Mouse (Mus musculus) pancreas, adult 10 weeks (tissue): ENCODE measurements around the gene 2010005H15Rik. TPM values are rescaled to one million over a fixed set of nuclear protein-coding genes. Genes with fewer than 3 reads are reported as not detected.

Experiments
- polyA plus RNA-seq: library from polyadenylated mRNA; stranded (reverse); fragments of 350-450 nt; fragmentation: Illumina TruSeq; extraction: RNeasy Lipid Tissue Mini Kit (QIAGEN cat#74804); gene quantifications from one replicate; pipeline ENCODE4 v1.2.3, GENCODE M21; 2015; ENCODE audit warnings: low read depth, low replicate concordance; ENCODE audit not compliant: insufficient read depth

The 2010005H15Rik gene
- not detected for polyA plus RNA-seq

GRCm38 (mm10) chr16:36221168-36221567, at the start of gene 2010005H15Rik:
Gene 2010005H15Rik, plus strand, starts transcription at chr16:36221468.

DNA sequence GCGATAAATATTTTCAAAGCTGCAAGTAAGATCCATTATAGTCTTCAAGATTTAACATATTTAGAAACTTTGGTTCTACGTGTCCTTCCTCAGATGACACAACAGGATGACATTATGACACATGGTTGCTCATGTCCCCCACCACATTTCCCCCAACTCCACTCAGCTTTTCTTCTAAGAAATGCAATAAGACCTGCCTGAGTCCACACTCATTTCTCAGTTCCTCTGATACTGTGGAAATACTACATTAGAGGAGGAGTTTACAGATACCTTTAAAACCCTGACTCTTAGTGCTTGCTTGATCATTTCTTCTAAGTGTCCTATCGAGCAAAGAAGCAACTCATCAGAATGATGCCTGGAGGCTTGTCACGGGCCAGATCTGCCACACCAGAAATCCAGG, 37.4 kb upstream of the 2010005H15Rik start, which contains the start of gene Gm5483:
TSS of gene Gm5483 (plus strand) at position 301 of the 400 bp plus-strand sequence.

GRCm38 (mm10) chr16:36209967-36210453, 11.3 kb upstream of the 2010005H15Rik start, which contains the start of gene Gm5416:
Gene Gm5416, plus strand, starts transcription at chr16:36210403.

DNA sequence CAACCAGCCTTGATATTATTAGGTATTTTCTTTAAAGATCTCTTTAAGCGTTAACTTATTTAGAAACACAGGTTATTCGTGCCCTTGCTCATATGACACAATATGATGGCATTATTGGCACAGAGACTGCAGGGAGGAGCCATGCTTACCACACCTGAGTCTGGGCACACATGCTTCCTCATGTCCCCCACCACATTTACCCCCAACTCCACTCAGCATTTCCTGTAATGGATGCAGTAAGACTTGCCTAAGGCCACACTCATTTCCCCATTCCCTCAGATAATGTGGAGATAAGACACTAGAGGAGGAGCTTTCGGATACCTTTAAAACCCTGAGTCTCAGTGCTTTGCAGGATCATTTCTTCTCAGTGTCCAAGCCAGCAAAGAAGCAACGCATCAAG, 55.5 kb downstream of the 2010005H15Rik start, which contains the start of gene Stfa1:
TSS of gene Stfa1 (plus strand) at position 156 of the 400 bp plus-strand sequence.

Other genes starting within 250 kb of the 2010005H15Rik start
- gene Kpna1, start 242.7 kb upstream of the 2010005H15Rik start, polyA plus RNA-seq = 5.1 TPM
- gene Wdr5b, start 180.3 kb upstream of the 2010005H15Rik start, polyA plus RNA-seq = 1.8 TPM
- gene Fam162a, start 149.9 kb upstream of the 2010005H15Rik start, polyA plus RNA-seq = 19.9 TPM
- 19.4 TPM for gene Ccdc58, start 149.8 kb upstream of the 2010005H15Rik start, polyA plus RNA-seq
- gene Csta1, start 90.2 kb upstream of the 2010005H15Rik start, polyA plus RNA-seq = not detected
- gene Stfa2l1, start 64.7 kb upstream of the 2010005H15Rik start, polyA plus RNA-seq = not detected
- gene Gm5483, start 37.3 kb upstream of the 2010005H15Rik start, polyA plus RNA-seq = not detected
- not detected for gene Gm5416, start 11.1 kb upstream of the 2010005H15Rik start, polyA plus RNA-seq
- not detected for gene Stfa1, start 55.5 kb downstream of the 2010005H15Rik start, polyA plus RNA-seq
- gene BC117090, start 112.9 kb downstream of the 2010005H15Rik start, polyA plus RNA-seq = not detected
- gene BC100530, start 146.3 kb downstream of the 2010005H15Rik start, polyA plus RNA-seq = not detected
- gene Stfa2, start 187.0 kb downstream of the 2010005H15Rik start, polyA plus RNA-seq = not detected
- gene Stfa3, start 233.9 kb downstream of the 2010005H15Rik start, polyA plus RNA-seq = not detected